Mouse (Mus musculus) forebrain, embryonic 15.5 days (tissue): ENCODE measurements around the gene Slc35e2. TPM values are rescaled to one million over a fixed set of nuclear protein-coding genes. Genes with fewer than 3 reads are reported as not detected.
"Not testable (repeated sequence)": the region's sequence is repeated elsewhere in the genome, so short reads cannot be mapped to it uniquely, and the experiment has no call there.

Source experiments
- ATAC-seq: fragments of 200-750 bp; cut with Nextera tagmentation; replicated peaks from 2 replicates; pipeline ENCODE4 v1.8.0; 2017; ENCODE audit warnings: mild to moderate bottlenecking, moderate TSS enrichment, moderate library complexity
- H3K27ac ChIP-seq: fragments of 300-500 bp; sonication (generic); replicated peaks from 2 replicates; pipeline ENCODE4 v1.5.1; 2015; ENCODE audit warnings: mild to moderate bottlenecking, inconsistent platforms
- H3K27me3 ChIP-seq: fragments of 300-500 bp; sonication (generic); 2 replicates; pipeline ENCODE4 v1.6.1; 2015; ENCODE audit warnings: inconsistent platforms
- H3K36me3 ChIP-seq: fragments of 300-500 bp; sonication (generic); 2 replicates; pipeline ENCODE4 v1.6.1; 2015; ENCODE audit warnings: mild to moderate bottlenecking, inconsistent platforms
- H3K4me1 ChIP-seq: fragments of 300-500 bp; sonication (generic); 2 replicates; pipeline ENCODE4 v1.6.1; 2015; ENCODE audit warnings: inconsistent platforms
- H3K4me2 ChIP-seq: fragments of 300-500 bp; sonication (generic); replicated peaks from 2 replicates; pipeline ENCODE4 v1.6.1; 2015; ENCODE audit warnings: mild to moderate bottlenecking, inconsistent platforms
- H3K4me3 ChIP-seq: fragments of 300-500 bp; sonication (generic); 2 replicates; pipeline ENCODE4 v1.5.1; 2015; ENCODE audit warnings: mild to moderate bottlenecking, inconsistent platforms
- H3K9ac ChIP-seq: fragments of 300-500 bp; sonication (generic); replicated peaks from 2 replicates; pipeline ENCODE4 v1.6.1; 2015; ENCODE audit warnings: mild to moderate bottlenecking, inconsistent platforms
- H3K9me3 ChIP-seq: fragments of 300-500 bp; sonication (generic); 2 replicates; pipeline ENCODE4 v1.6.1; 2016; ENCODE audit warnings: inconsistent platforms
- whole genome bisulfite sequencing: fragments of 180-500 bp; shearing (Covaris S2); methylation state at CpG from one replicate; pipeline ENCODE4 v1.1.7; 2015; ENCODE audit warnings: mixed read lengths; 5-methylcytosine and 5-hydroxymethylcytosine counted together
- polyA plus RNA-seq: library from polyadenylated mRNA; unstranded; fragments of >200 nt; fragmentation: Nextera tagmentation; extraction: Ambion mirVana; gene quantifications from 2 replicates; pipeline ENCODE4 v1.2.1, GENCODE M21; 2015

Slc35e2 gene
- polyA plus RNA-seq, 1 experiment from 2014 or later, result 10.9 TPM

DNA sequence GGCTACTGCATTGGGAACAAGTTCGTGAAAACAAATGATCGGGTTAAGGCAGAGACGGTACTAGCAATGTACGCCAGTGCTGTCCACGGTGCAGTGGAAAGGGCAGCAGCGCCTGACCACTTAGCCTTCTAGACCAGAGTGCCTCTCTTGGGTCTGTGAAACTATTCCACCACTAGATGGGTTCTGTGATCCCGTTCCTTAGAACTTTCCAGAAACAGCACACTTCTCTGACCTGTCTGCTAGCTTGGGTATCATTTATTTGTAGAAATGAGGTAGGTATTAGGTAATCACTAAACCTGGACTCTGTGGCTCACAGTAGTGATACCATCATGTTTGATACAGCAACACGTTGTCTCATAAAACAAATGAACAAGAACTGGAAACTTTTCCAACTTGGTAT, 34.7 kb upstream of the Slc35e2 start:
- H3K4me1 ChIP-seq, result peaks cover 29% of the 10 kb centered on the region
- H3K4me3 ChIP-seq, result no peak overlapping the region
- WGBS, result 90% methylated on average over 8 of the region's 8 CpGs
- H3K27ac ChIP-seq, result no peak overlapping the region
- H3K9ac ChIP-seq, result no peak overlapping the region
- no peaks in the 10 kb centered on the region for H3K36me3 ChIP-seq
- H3K4me2 ChIP-seq, result no peak overlapping the region
- no peaks in the 10 kb centered on the region for H3K9me3 ChIP-seq
- no peaks in the 10 kb centered on the region for H3K27me3 ChIP-seq
- no peak for ATAC-seq

DNA sequence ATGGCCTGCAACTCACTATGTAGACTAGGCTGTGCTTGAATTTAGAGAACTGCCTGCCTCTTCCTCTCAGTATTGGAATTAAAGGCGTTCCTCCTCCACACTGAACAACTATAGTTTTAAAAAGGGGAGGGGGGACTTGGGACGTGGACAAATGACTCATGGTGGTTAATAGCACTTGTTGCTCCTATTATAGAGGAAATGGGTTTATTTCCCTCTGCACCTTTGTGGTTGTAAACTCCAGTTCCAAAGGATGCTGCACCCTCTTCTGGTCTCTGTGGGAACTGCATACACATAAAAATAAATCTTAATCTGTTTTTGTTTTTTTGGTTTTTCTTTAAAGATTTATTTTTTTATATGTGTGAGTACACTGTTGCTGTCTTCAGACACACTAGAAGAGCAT, 33.0 kb upstream of the Slc35e2 start:
- Histone ChIP-seq H3K4me3 (no peak overlapping the region), H3K36me3 (no peaks in the 10 kb centered on the region), H3K9me3 (no peaks in the 10 kb centered on the region), H3K27ac (no peak overlapping the region), H3K27me3 (no peaks in the 10 kb centered on the region), H3K9ac (no peak overlapping the region), H3K4me2 (no peak overlapping the region), H3K4me1 (peaks cover 21% of the 10 kb centered on the region)
- WGBS, result 37% methylated on average over 2 of the region's 2 CpGs
- no peak for ATAC-seq

DNA sequence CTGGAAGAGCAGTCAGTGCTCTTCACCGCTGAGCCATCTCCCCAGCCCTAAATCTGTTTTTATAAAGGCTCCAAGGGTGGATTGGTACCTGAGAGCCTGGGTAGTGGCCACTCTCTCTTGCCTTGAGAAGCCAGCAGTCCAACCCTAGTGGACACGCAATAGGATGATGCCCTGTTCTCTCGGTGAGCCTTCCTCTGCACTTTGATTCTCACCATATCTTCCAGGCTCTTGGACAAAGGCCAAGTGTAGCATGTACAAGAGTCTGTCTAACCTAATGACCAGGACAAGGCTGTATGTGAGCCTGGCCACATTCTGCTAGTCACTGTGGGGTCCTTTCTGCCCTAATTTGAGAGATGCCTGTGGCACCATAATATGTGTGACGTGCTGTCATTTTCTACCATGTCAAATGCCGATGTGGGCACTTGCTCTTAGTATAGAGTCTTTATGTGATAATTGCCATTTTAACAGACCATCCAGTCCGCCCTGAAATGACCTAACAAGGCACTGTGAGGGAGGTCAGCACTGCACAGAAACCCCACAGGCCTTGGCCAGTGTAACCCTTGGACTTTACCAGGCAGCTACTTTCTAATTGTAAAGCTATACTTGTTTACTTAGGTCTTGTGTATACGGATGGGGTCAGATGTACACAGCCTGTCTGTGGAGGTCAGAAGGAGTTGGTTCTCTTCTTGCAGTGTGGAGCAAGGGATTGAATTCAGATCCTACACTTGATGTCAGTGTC, 32.4 kb upstream of the Slc35e2 start:
- H3K4me2 ChIP-seq, result no peak overlapping the region
- H3K36me3 ChIP-seq, result no peaks in the 10 kb centered on the region
- 94% methylated on average over 7 of the region's 7 CpGs for WGBS
- H3K9ac ChIP-seq, result no peak overlapping the region
- H3K4me3 ChIP-seq, result no peak overlapping the region
- no peaks in the 10 kb centered on the region for H3K9me3 ChIP-seq
- no peak overlapping the region for H3K27ac ChIP-seq
- H3K4me1 ChIP-seq, result peaks cover 21% of the 10 kb centered on the region
- H3K27me3 ChIP-seq, result no peaks in the 10 kb centered on the region
- no peak for ATAC-seq

DNA sequence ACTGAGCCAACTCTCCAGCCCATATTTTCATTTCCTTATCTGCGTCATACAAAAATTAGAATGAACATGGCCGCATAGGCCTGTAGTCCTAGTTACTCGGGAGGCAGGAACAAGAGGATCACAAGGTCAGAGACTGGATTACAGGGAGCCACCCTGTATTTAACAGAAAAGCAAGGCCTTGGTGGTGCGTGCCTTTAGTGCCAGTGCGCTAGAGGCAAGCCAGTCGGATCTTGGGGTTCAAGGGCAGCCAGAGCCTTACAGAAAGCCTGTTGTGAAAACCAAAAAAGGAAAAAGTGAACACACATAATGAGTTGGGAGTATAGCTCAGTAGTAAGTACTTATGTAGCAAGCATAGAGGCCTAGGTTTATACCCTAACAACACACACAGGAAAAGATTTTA, 31.4 kb upstream of the Slc35e2 start:
- Histone ChIP-seq H3K4me1 (peaks cover 13% of the 10 kb centered on the region), H3K4me2 (no peak overlapping the region), H3K27ac (no peak overlapping the region), H3K9me3 (no peaks in the 10 kb centered on the region), H3K9ac (no peak overlapping the region), H3K27me3 (no peaks in the 10 kb centered on the region), H3K36me3 (no peaks in the 10 kb centered on the region), H3K4me3 (no peak overlapping the region)
- WGBS, result 94% methylated on average over 6 of the region's 6 CpGs
- ATAC-seq, result no peak

- not testable (repeated sequence) for H3K27ac ChIP-seq, H3K4me3 ChIP-seq, H3K9me3 ChIP-seq, ATAC-seq, H3K4me1 ChIP-seq, H3K4me2 ChIP-seq, H3K27me3 ChIP-seq, H3K36me3 ChIP-seq, H3K9ac ChIP-seq
- 94% methylated on average over 11 of the region's 11 CpGs for WGBS
Measured at GRCm38 (mm10) chr4:155570315-155570714, 30.9 kb upstream of the Slc35e2 start.

GRCm38 (mm10) chr4:155571442-155571841, 29.8 kb upstream of the Slc35e2 start:
- 85% methylated on average over 2 of the region's 2 CpGs for WGBS
- no peak overlapping the region for H3K27ac ChIP-seq
- no peak for ATAC-seq

GRCm38 (mm10) chr4:155573155-155573554, 28.1 kb upstream of the Slc35e2 start:
- no peaks in the 10 kb centered on the region for H3K4me1 ChIP-seq
- no peak overlapping the region for H3K4me2 ChIP-seq
- H3K9me3 ChIP-seq, result no peaks in the 10 kb centered on the region
- no peak for ATAC-seq
- H3K36me3 ChIP-seq, result peaks cover 10% of the 10 kb centered on the region; the same call in 1 of the 2 replicates
- no peaks in the 10 kb centered on the region for H3K27me3 ChIP-seq
- no peak overlapping the region for H3K9ac ChIP-seq
- H3K4me3 ChIP-seq, result no peak overlapping the region
- 92% methylated on average over 2 of the region's 2 CpGs for WGBS
- no peak overlapping the region for H3K27ac ChIP-seq

More at GRCm38 (mm10) chr4:155571442-155571841, 29.8 kb upstream of the Slc35e2 start:
- H3K9me3 ChIP-seq, result no peaks in the 10 kb centered on the region
- H3K9ac ChIP-seq, result no peak overlapping the region
- no peak overlapping the region for H3K4me3 ChIP-seq
- no peaks in the 10 kb centered on the region for H3K27me3 ChIP-seq
- H3K36me3 ChIP-seq, result no peaks in the 10 kb centered on the region; the same call in 1 of the 2 replicates
- no peak overlapping the region for H3K4me2 ChIP-seq
- no peaks in the 10 kb centered on the region for H3K4me1 ChIP-seq

DNA sequence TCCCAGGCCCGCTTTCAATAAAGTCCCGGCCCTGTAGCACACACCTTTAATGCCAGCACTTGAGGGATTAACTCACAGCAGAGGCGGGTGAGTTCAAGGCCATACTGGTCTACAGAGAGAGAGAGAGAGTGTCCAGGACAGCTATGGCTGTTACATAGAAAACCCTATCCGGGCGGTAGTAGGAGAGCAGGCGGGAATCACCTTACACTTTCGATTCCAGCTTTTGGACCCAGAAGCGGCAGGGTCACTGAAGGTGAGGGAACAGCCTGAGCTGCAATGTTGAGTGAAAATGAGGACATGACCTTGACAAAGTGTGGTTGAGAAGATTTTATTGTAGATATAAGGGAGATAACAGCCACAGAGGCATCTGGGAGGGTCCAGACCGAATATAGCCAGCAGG, 27.3 kb upstream of the Slc35e2 start:
- no peaks in the 10 kb centered on the region for H3K9me3 ChIP-seq
- no peak overlapping the region for H3K9ac ChIP-seq
- no peak overlapping the region for H3K4me3 ChIP-seq
- no peaks in the 10 kb centered on the region for H3K4me1 ChIP-seq
- ATAC-seq, result no peak
- H3K4me2 ChIP-seq, result no peak overlapping the region
- peaks cover 17% of the 10 kb centered on the region; the same call in 1 of the 2 replicates for H3K36me3 ChIP-seq
- 95% methylated on average over 9 of the region's 9 CpGs for WGBS
- H3K27me3 ChIP-seq, result no peaks in the 10 kb centered on the region
- H3K27ac ChIP-seq, result no peak overlapping the region

- ATAC-seq, result no peak
- 93% methylated on average over 11 of the region's 11 CpGs for WGBS
- no peaks in the 10 kb centered on the region for H3K27me3 ChIP-seq
- H3K9ac ChIP-seq, result no peak overlapping the region
- H3K4me1 ChIP-seq, result no peaks in the 10 kb centered on the region
- H3K27ac ChIP-seq, result no peak overlapping the region
- no peak overlapping the region for H3K4me2 ChIP-seq
- no peaks in the 10 kb centered on the region for H3K9me3 ChIP-seq
- H3K36me3 ChIP-seq, result peaks cover 22% of the 10 kb centered on the region; the same call in 1 of the 2 replicates
- H3K4me3 ChIP-seq, result no peak overlapping the region
Measured at GRCm38 (mm10) chr4:155574931-155575330, 26.3 kb upstream of the Slc35e2 start.

GRCm38 (mm10) chr4:155575521-155575920, 25.7 kb upstream of the Slc35e2 start:
- H3K4me1 ChIP-seq, result no peaks in the 10 kb centered on the region
- no peak overlapping the region for H3K9ac ChIP-seq
- H3K27ac ChIP-seq, result no peak overlapping the region
- H3K36me3 ChIP-seq, result peaks cover 22% of the 10 kb centered on the region; the same call in 1 of the 2 replicates
- no peak overlapping the region for H3K4me2 ChIP-seq
- no peak for ATAC-seq
- WGBS, result 85% methylated on average over 8 of the region's 8 CpGs
- H3K9me3 ChIP-seq, result no peaks in the 10 kb centered on the region
- no peak overlapping the region for H3K4me3 ChIP-seq
- no peaks in the 10 kb centered on the region for H3K27me3 ChIP-seq

DNA sequence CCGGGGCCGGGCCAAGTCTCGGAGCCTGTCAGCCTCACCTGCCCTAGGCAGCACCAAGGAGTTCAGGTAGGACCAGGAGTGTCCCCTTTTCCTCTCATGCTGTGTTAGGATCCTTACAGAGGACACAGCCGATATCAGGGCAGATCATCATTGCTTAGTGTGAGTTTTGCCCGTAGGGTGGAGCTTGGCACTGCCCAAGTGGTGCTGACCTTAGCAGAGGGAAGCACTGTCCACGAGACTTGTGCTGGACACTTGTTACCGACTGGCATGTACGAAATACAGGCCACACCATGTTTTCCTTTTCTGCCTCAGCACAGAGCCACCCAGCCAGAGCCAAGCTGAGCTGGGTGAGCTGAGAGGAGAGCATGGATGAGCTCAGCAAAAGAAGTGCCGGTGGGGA, 24.1 kb upstream of the Slc35e2 start:
- H3K9me3 ChIP-seq, result no peaks in the 10 kb centered on the region
- no peak for ATAC-seq
- 95% methylated on average over 9 of the region's 9 CpGs for WGBS

DNA sequence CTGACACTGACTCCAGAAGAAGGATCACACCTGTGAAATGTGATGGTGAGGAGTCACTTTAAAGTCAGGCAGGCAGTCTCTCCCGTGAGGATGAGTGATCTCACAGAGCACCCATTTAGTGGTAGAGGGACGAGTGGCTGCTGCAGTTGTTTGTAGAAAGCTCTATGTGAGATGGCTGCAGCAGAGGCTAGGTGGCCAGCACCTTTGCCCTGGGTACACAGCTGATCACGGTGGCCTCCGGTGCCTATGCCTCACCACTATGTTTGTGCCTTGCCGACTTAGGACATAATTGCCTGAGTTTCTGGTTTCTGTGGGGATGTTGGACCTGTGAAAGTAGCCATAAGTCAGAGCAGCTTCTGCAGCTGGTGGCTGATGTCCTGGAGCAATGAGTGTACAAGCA, 23.5 kb upstream of the Slc35e2 start:
- no peaks in the 10 kb centered on the region for H3K4me1 ChIP-seq
- peaks cover 22% of the 10 kb centered on the region; the same call in 1 of the 2 replicates for H3K36me3 ChIP-seq
- no peaks in the 10 kb centered on the region for H3K27me3 ChIP-seq
- no peak overlapping the region for H3K9ac ChIP-seq
- no peak for ATAC-seq
- no peak overlapping the region for H3K27ac ChIP-seq
- 95% methylated on average over 5 of the region's 5 CpGs for WGBS
- no peak overlapping the region for H3K4me2 ChIP-seq
- H3K9me3 ChIP-seq, result no peaks in the 10 kb centered on the region
- no peak overlapping the region for H3K4me3 ChIP-seq

More for the DNA sequence above, 24.1 kb upstream of the Slc35e2 start:
- no peak overlapping the region for H3K27ac ChIP-seq
- no peak overlapping the region for H3K4me2 ChIP-seq
- H3K36me3 ChIP-seq, result peaks cover 22% of the 10 kb centered on the region; the same call in 1 of the 2 replicates
- no peaks in the 10 kb centered on the region for H3K27me3 ChIP-seq
- no peak overlapping the region for H3K9ac ChIP-seq
- H3K4me1 ChIP-seq, result no peaks in the 10 kb centered on the region
- no peak overlapping the region for H3K4me3 ChIP-seq
